ENCODE assay signal across 8 mouse cellular contexts in the genomic region with DNA sequence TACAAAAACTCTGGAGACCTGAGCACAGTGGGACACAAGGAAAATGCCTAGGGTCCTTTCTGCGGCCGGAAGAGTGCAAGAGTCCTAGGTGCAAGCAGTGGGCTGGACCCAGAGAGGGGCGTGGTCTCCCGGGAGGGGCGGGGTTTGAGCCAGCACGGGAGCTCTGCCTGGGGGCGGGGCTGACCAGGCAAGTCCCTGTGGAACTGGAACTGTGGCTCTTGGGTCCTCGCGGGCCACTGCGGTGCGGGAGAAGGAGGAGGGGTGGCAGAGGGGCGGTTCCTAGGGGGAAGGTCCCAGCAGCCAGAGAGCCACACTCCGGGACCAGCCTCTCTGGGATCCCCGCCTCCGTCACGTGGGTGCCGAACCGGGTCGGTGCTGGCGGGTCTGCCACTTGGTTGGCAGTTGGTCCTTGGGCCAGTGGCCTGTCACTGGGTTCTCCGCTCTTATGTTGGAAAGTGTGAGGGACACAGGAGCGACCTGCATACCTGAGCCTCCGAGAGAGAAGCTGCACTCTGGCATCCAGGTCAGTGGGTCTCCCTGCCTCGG. TPM values are rescaled to one million over a fixed set of nuclear protein-coding genes. Genes with fewer than 3 reads are reported as not detected.
DNase-seq lines count a peak whose midpoint lies in the region; ATAC-seq and TF ChIP-seq lines count a peak whose summit lies in the region.

TSS of gene Ppfibp2 (plus strand) at position 351 of the 546 bp plus-strand sequence.

- TF ChIP-seq POLR2A in spleen, adult 2 months (IDR thresholded peaks at IDR 0.05; ENCODE audit: low read depth, low read length) = no peak

- H3K4me1 ChIP-seq in heart, embryonic 12.5 days (replicated peaks) = peaks cover 19% of the 10 kb centered on the region
- peaks cover 3% of the 10 kb centered on the region; the same call in 1 of the 2 replicates for H3K4me1 ChIP-seq in kidney, embryonic 16.5 days (ENCODE audit: insufficient read depth, low read length)
- H3K4me1 ChIP-seq in limb, embryonic 15.5 days = peaks cover 14% of the 10 kb centered on the region
- H3K4me1 ChIP-seq in midbrain, embryonic 16.5 days (ENCODE audit: control insufficient read depth, insufficient read depth, low read length) = peaks cover 5% of the 10 kb centered on the region; the same call in 1 of the 2 replicates
- peaks cover 10% of the 10 kb centered on the region; the same call in 1 of the 2 replicates for H3K4me1 ChIP-seq in spleen, adult 2 months (ENCODE audit: control insufficient read depth, insufficient read depth, insufficient read length)

- peak; percentile 88 for ATAC-seq in heart, embryonic 12.5 days (ENCODE audit: insufficient number of reproducible peaks, low FRiP score)
- ATAC-seq in kidney, embryonic 16.5 days (ENCODE audit: low FRiP score, low TSS enrichment) = peak; percentile 97
- peak; percentile 70 for ATAC-seq in limb, embryonic 15.5 days (ENCODE audit: insufficient number of reproducible peaks, low FRiP score, low TSS enrichment, low read depth)
- ATAC-seq in midbrain, embryonic 16.5 days = peak; percentile 96

- H3K27ac ChIP-seq in heart, embryonic 12.5 days (ENCODE audit: poor library complexity, severe bottlenecking) = no peak within 1 kb of the TSS
- H3K27ac ChIP-seq in kidney, embryonic 16.5 days (ENCODE audit: low read length) = peak within 1 kb of the TSS; percentile 86
- peak within 1 kb of the TSS; percentile 69 for H3K27ac ChIP-seq in limb, embryonic 15.5 days
- no peak within 1 kb of the TSS; the same call in 1 of the 2 replicates for H3K27ac ChIP-seq in midbrain, embryonic 16.5 days (ENCODE audit: low read length)
- peak within 1 kb of the TSS; percentile 93 for H3K27ac ChIP-seq in spleen, adult 2 months (ENCODE audit: insufficient read depth, low read length)

- peak within 1 kb of the TSS; percentile 59 for H3K4me3 ChIP-seq in heart, embryonic 12.5 days
- peak within 1 kb of the TSS; percentile 59 for H3K4me3 ChIP-seq in kidney, embryonic 16.5 days (ENCODE audit: low read length)
- peak within 1 kb of the TSS; percentile 53 for H3K4me3 ChIP-seq in limb, embryonic 15.5 days
- peak within 1 kb of the TSS; percentile 72 for H3K4me3 ChIP-seq in midbrain, embryonic 16.5 days (ENCODE audit: low read depth, low read length)
- peak within 1 kb of the TSS; percentile 70 for H3K4me3 ChIP-seq in spleen, adult 2 months (ENCODE audit: extremely low read depth, insufficient read depth, insufficient read length)

- no peaks in the 10 kb centered on the region for H3K36me3 ChIP-seq in heart, embryonic 12.5 days
- H3K36me3 ChIP-seq in kidney, embryonic 16.5 days (ENCODE audit: insufficient read depth, low read length) = peaks cover 6% of the 10 kb centered on the region; the same call in 1 of the 2 replicates
- H3K36me3 ChIP-seq in limb, embryonic 15.5 days = peaks cover 10% of the 10 kb centered on the region; the same call in 1 of the 2 replicates
- no peaks in the 10 kb centered on the region for H3K36me3 ChIP-seq in midbrain, embryonic 16.5 days (ENCODE audit: control insufficient read depth, insufficient read depth, low read length)
- no peaks in the 10 kb centered on the region for H3K36me3 ChIP-seq in spleen, adult 2 months (ENCODE audit: control insufficient read depth, insufficient read depth, low read length)

- TF ChIP-seq CTCF in spleen, adult 2 months (IDR thresholded peaks at IDR 0.05; ENCODE audit: extremely low read depth, insufficient read depth, insufficient read length, insufficient replicate concordance) = no peak

- H3K27me3 ChIP-seq in heart, embryonic 12.5 days (replicated peaks) = no peaks in the 10 kb centered on the region
- H3K27me3 ChIP-seq in kidney, embryonic 16.5 days (ENCODE audit: insufficient read depth, low read length) = no peaks in the 10 kb centered on the region
- H3K27me3 ChIP-seq in limb, embryonic 15.5 days = no peaks in the 10 kb centered on the region
- H3K27me3 ChIP-seq in midbrain, embryonic 16.5 days (ENCODE audit: control insufficient read depth, insufficient read depth, low read depth, low read length) = no peaks in the 10 kb centered on the region
- no peaks in the 10 kb centered on the region for H3K27me3 ChIP-seq in spleen, adult 2 months (ENCODE audit: control insufficient read depth, insufficient read depth, low read length)

- H3K4me2 ChIP-seq in heart, embryonic 12.5 days = peak within 1 kb of the TSS; percentile 98
- peak within 1 kb of the TSS; percentile 91 for H3K4me2 ChIP-seq in kidney, embryonic 16.5 days (replicated peaks; ENCODE audit: low read depth, low read length)
- peak within 1 kb of the TSS; percentile 94 for H3K4me2 ChIP-seq in limb, embryonic 15.5 days
- H3K4me2 ChIP-seq in midbrain, embryonic 16.5 days (ENCODE audit: low read length) = peak within 1 kb of the TSS; percentile 97

- WGBS in heart, embryonic 12.5 days = under 1% methylated on average over 24 of the region's 24 CpGs
- WGBS in kidney, embryonic 16.5 days = under 1% methylated on average over 20 of the region's 24 CpGs
- WGBS in limb, embryonic 15.5 days = under 1% methylated on average over 24 of the region's 24 CpGs
- under 1% methylated on average over 24 of the region's 24 CpGs for WGBS in midbrain, embryonic 16.5 days
- 1% methylated on average over 24 of the region's 24 CpGs for WGBS in spleen, adult 2 months

- H3K9ac ChIP-seq in heart, embryonic 12.5 days = peak within 1 kb of the TSS; percentile 70
- peak within 1 kb of the TSS; percentile 62 for H3K9ac ChIP-seq in kidney, embryonic 16.5 days (replicated peaks; ENCODE audit: low read length)
- peak within 1 kb of the TSS; percentile 37 for H3K9ac ChIP-seq in limb, embryonic 15.5 days
- H3K9ac ChIP-seq in midbrain, embryonic 16.5 days (ENCODE audit: low read depth, low read length) = peak within 1 kb of the TSS; percentile 67

- peak; percentile 91 for DNase-seq in A20 (ENCODE audit: low read depth, low spot score)
- DNase-seq in c-Kit-positive CD71-negative TER-119-negative erythroid progenitor cells, embryonic 14.5 days (ENCODE audit: low read depth) = peak; percentile 79
- DNase-seq in fat pad, adult 2 months (ENCODE audit: extremely low read depth, low read depth, low spot score) = peak; percentile 51
- DNase-seq in spleen, adult 2 months (ENCODE audit: low read depth in 1 of 2, low spot score in 2 of 2) = peak; percentile 59 to 94

- no peaks in the 10 kb centered on the region for H3K9me3 ChIP-seq in heart, embryonic 12.5 days (replicated peaks)
- no peaks in the 10 kb centered on the region for H3K9me3 ChIP-seq in kidney, embryonic 16.5 days (ENCODE audit: low read length)
- H3K9me3 ChIP-seq in limb, embryonic 15.5 days = no peaks in the 10 kb centered on the region
- no peaks in the 10 kb centered on the region for H3K9me3 ChIP-seq in midbrain, embryonic 16.5 days (replicated peaks; ENCODE audit: control insufficient read depth, low read length, poor library complexity, severe bottlenecking)

RNA-seq across cellular contexts. Expression of gene Ppfibp2, which starts in this region (rescaled TPM):
- 6.6 and 7.7 TPM in 2 replicates for polyA plus RNA-seq in heart, embryonic 12.5 days (2016; fragmentation: Nextera tagmentation; extraction: Ambion mirVana)
- 6.4 and 7.1 TPM in 2 replicates for polyA plus RNA-seq in kidney, embryonic 16.5 days (2015; fragmentation: Nextera tagmentation; extraction: Ambion mirVana)
- polyA plus RNA-seq in limb, embryonic 15.5 days (2015; fragmentation: Nextera tagmentation; extraction: Ambion mirVana) = 18.2 and 21.2 TPM in 2 replicates
- 1.4 TPM in 2 replicates for polyA plus RNA-seq in midbrain, embryonic 16.5 days (2015; fragmentation: Nextera tagmentation; extraction: Ambion mirVana)
- 5.4 and 5.5 TPM in 2 replicates for polyA plus RNA-seq in spleen, adult 2 months (2012; rRNA removed)

Comparison
In these comparisons a context has a peak if more than half of its experiments do, and no peak if none do; other contexts are left out.
1. H3K27ac ChIP-seq: peak in kidney, embryonic 16.5 days (single experiment), limb, embryonic 15.5 days (single experiment) and spleen, adult 2 months (single experiment); none in heart, embryonic 12.5 days (single experiment) and midbrain, embryonic 16.5 days (single experiment).
2. Peak in every context shown above with its lines, with median percentiles within 50 percentile points of each other: DNase-seq, ATAC-seq, H3K4me2 ChIP-seq, H3K4me3 ChIP-seq and H3K9ac ChIP-seq.